Mouse (Mus musculus) heart, adult 10 weeks (tissue): Measurements from ENCODE around the gene Pef1. TPM values are rescaled to one million over a fixed set of nuclear protein-coding genes. Genes with fewer than 3 reads are reported as not detected.

Experiments
- polyA plus RNA-seq: library from polyadenylated mRNA; stranded (reverse); fragments of 350-450 nt; fragmentation: Illumina TruSeq; extraction: RNeasy Lipid Tissue Mini Kit (QIAGEN cat#74804); gene quantifications from one replicate; pipeline ENCODE4 v1.2.3, GENCODE M21; 2014; ENCODE audit warnings: low read depth, low replicate concordance

The Pef1 gene
- 43.6 TPM for polyA plus RNA-seq

GRCm38 (mm10) chr4:130102111-130102651, at the start of gene Pef1:
Gene Pef1 (plus strand): TSS chr4:130102558.

DNA sequence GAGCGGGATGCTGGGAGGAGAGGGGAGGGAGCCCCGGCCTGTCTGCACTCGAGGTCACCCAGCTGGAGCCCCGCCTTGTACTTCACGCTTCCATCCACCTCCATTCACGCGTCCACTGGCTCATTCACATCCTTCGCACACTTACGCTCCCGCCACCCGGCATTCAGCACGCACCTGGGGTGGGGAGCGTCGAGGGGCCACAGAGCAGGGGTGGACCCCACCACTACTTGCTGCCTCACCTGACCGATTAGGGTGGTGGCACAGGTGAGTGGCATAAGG, 36.8 kb downstream of the Pef1 start, which contains the start of gene Hcrtr1:
TSS of gene Hcrtr1 (minus strand) at position 146 of the 279 bp plus-strand sequence.

GRCm38 (mm10) chr4:130175072-130175711, 72.8 kb downstream of the Pef1 start, which contains the start of gene Tinagl1:
Gene Tinagl1 (minus strand): TSS chr4:130175122.

Other genes starting within 250 kb of the Pef1 start
- gene Spocd1, start 173.3 kb upstream of the Pef1 start, polyA plus RNA-seq, result not detected
- gene Adgrb2, start 117.7 kb upstream of the Pef1 start, polyA plus RNA-seq, result 2.2 TPM
- 8.6 TPM for gene Col16a1, start 54.7 kb upstream of the Pef1 start, polyA plus RNA-seq
- not detected for gene Hcrtr1, start 36.8 kb downstream of the Pef1 start, polyA plus RNA-seq
- 58.4 TPM for gene Tinagl1, start 72.6 kb downstream of the Pef1 start, polyA plus RNA-seq
- gene Gm853, start 119.8 kb downstream of the Pef1 start, polyA plus RNA-seq, result not detected
- 0.71 TPM for gene Serinc2, start 176.6 kb downstream of the Pef1 start, polyA plus RNA-seq
- gene Fabp3, start 206.0 kb downstream of the Pef1 start, polyA plus RNA-seq, result 8,072 TPM
- gene Gm10570, start 206.1 kb downstream of the Pef1 start, polyA plus RNA-seq, result 1.2 TPM